Mouse (Mus musculus) liver, adult 2 months (tissue): ENCODE measurements around the gene Wfdc1.
A peak's percentile ranks its signal among the peaks of the same experiment; 100 is the strongest.

ENCODE experiments used
- CTCF ChIP-seq: fragments of 200-500 bp; IDR thresholded peaks from 2 replicates; pipeline ENCODE4 v1.5.1; 2011; ENCODE audit warnings: low read depth, low read length, control low read depth
- POLR2A ChIP-seq: fragments of 200-500 bp; IDR thresholded peaks from 2 replicates; pipeline ENCODE4 v1.6.1; 2011; ENCODE audit warnings: low read length, control low read depth; ENCODE audit not compliant: insufficient read depth; ENCODE audit errors: extremely low read depth

DNA sequence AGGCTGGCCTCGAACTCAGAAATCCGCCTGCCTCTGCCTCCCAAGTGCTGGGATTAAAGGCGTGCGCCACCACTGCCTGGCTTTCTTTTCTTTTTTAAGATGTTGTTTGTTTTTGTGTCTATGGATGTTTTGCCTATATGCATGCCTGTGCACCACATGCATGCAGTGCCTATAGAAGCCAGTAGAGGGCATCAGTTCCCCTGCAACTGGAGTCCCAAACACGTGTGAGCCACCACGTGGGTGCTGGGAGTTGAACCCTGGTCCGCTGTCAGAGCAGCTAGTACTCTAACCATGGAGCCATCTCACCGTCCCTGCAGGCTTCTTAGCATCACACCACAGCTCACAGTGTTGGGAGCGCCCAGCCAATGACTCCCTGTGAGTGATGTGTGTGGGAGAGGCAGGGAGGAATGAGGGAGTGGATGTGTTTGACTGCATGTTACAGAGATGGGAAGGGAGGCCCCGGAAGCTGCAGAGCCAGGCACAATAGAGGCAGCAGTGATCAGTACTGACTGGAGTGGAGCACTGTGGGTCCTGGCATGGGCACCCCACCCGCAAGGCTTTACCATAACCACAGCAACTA, 7.9 kb downstream of the Wfdc1 start:
- TF ChIP-seq CTCF (peak; percentile 10; the same call in 1 of the 2 replicates), POLR2A (no peak)
